Mouse (Mus musculus) stomach, embryonic 15.5 days (tissue): Measurements from ENCODE around the gene Ttc8. TPM values are rescaled to one million over a fixed set of nuclear protein-coding genes. Genes with fewer than 3 reads are reported as not detected.

Experiments used
- ATAC-seq: fragments of 200-750 bp; cut with Nextera tagmentation; 2 replicates; pipeline ENCODE4 v1.8.0; 2017; ENCODE audit warnings: low read depth, moderate number of reproducible peaks, moderate TSS enrichment; ENCODE audit not compliant: insufficient read depth, low FRiP score
- H3K27ac ChIP-seq: fragments of 300-500 bp; sonication (generic); 2 replicates; pipeline ENCODE4 v1.5.1; 2015; ENCODE audit warnings: mild to moderate bottlenecking, inconsistent platforms
- H3K27me3 ChIP-seq: fragments of 300-500 bp; sonication (generic); replicated peaks from 2 replicates; pipeline ENCODE4 v1.6.1; 2015; ENCODE audit warnings: inconsistent platforms
- H3K36me3 ChIP-seq: fragments of 300-500 bp; sonication (generic); 2 replicates; pipeline ENCODE4 v1.6.1; 2015; ENCODE audit warnings: inconsistent platforms
- H3K4me1 ChIP-seq: fragments of 300-500 bp; sonication (generic); 2 replicates; pipeline ENCODE4 v1.6.1; 2015; ENCODE audit warnings: inconsistent platforms
- H3K4me2 ChIP-seq: fragments of 300-500 bp; sonication (generic); 2 replicates; pipeline ENCODE4 v1.6.1; 2015; ENCODE audit warnings: mild to moderate bottlenecking, inconsistent platforms
- H3K4me3 ChIP-seq: fragments of 300-500 bp; sonication (generic); replicated peaks from 2 replicates; pipeline ENCODE4 v1.5.1; 2015; ENCODE audit warnings: inconsistent platforms
- H3K9ac ChIP-seq: fragments of 300-500 bp; sonication (generic); 2 replicates; pipeline ENCODE4 v1.6.1; 2015; ENCODE audit warnings: inconsistent platforms
- H3K9me3 ChIP-seq: fragments of 300-500 bp; sonication (generic); 2 replicates; pipeline ENCODE4 v1.6.1; 2016; ENCODE audit warnings: inconsistent platforms
- WGBS: fragments of 180-500 bp; shearing (Covaris S2); methylation state at CpG from one replicate; pipeline ENCODE4 v1.1.7; 2015; 5-methylcytosine and 5-hydroxymethylcytosine counted together
- polyA plus RNA-seq: library from polyadenylated mRNA; unstranded; fragments of >200 nt; fragmentation: Nextera tagmentation; extraction: Ambion mirVana; gene quantifications from 2 replicates; pipeline ENCODE4 v1.2.1, GENCODE M21; 2015

The Ttc8 gene
- polyA plus RNA-seq, 1 experiment from 2014 or later: 21.7 TPM

- no peak overlapping the region for H3K9ac ChIP-seq
- H3K4me3 ChIP-seq: no peak overlapping the region
- no peak for ATAC-seq
- WGBS: 72% methylated on average over 4 of the region's 4 CpGs
- H3K4me2 ChIP-seq: no peak overlapping the region
- H3K27me3 ChIP-seq: no peaks in the 10 kb centered on the region
- no peaks in the 10 kb centered on the region for H3K9me3 ChIP-seq
- no peak overlapping the region for H3K27ac ChIP-seq
- no peaks in the 10 kb centered on the region for H3K4me1 ChIP-seq
- H3K36me3 ChIP-seq: no peaks in the 10 kb centered on the region
Measured at GRCm38 (mm10) chr12:99003046-99003445, 82.7 kb downstream of the Ttc8 start.

- Histone ChIP-seq H3K4me2 (no peak overlapping the region), H3K36me3 (no peaks in the 10 kb centered on the region), H3K27ac (no peak overlapping the region), H3K9ac (no peak overlapping the region), H3K9me3 (no peaks in the 10 kb centered on the region), H3K4me1 (no peaks in the 10 kb centered on the region), H3K4me3 (no peak overlapping the region), H3K27me3 (no peaks in the 10 kb centered on the region)
- ATAC-seq: no peak
- 85% methylated on average over 2 of the region's 2 CpGs for WGBS
Measured at GRCm38 (mm10) chr12:99004752-99005151, 84.4 kb downstream of the Ttc8 start.

GRCm38 (mm10) chr12:99008786-99009185, 88.4 kb downstream of the Ttc8 start:
- Histone ChIP-seq H3K27me3 (no peaks in the 10 kb centered on the region), H3K4me2 (no peak overlapping the region), H3K4me3 (no peak overlapping the region), H3K9ac (no peak overlapping the region), H3K9me3 (no peaks in the 10 kb centered on the region), H3K27ac (no peak overlapping the region), H3K36me3 (no peaks in the 10 kb centered on the region), H3K4me1 (no peaks in the 10 kb centered on the region)
- no peak for ATAC-seq
- WGBS: 83% methylated on average over 1 of the region's 1 CpGs

- Histone ChIP-seq H3K4me3 (no peak overlapping the region), H3K27me3 (no peaks in the 10 kb centered on the region), H3K9me3 (no peaks in the 10 kb centered on the region), H3K27ac (no peak overlapping the region), H3K36me3 (no peaks in the 10 kb centered on the region), H3K4me2 (no peak overlapping the region), H3K9ac (no peak overlapping the region), H3K4me1 (no peaks in the 10 kb centered on the region)
- WGBS: 68% methylated on average over 4 of the region's 4 CpGs
- ATAC-seq: no peak
Measured at GRCm38 (mm10) chr12:99009430-99009829, 89.1 kb downstream of the Ttc8 start.

GRCm38 (mm10) chr12:99010044-99010443, 89.7 kb downstream of the Ttc8 start:
- no peak overlapping the region for H3K27ac ChIP-seq
- no peaks in the 10 kb centered on the region for H3K27me3 ChIP-seq
- WGBS: 77% methylated on average over 6 of the region's 6 CpGs
- no peak overlapping the region for H3K4me3 ChIP-seq
- no peak for ATAC-seq
- no peak overlapping the region for H3K4me2 ChIP-seq
- no peaks in the 10 kb centered on the region for H3K9me3 ChIP-seq
- no peaks in the 10 kb centered on the region for H3K4me1 ChIP-seq
- no peak overlapping the region for H3K9ac ChIP-seq
- H3K36me3 ChIP-seq: no peaks in the 10 kb centered on the region

- Histone ChIP-seq H3K4me1 (no peaks in the 10 kb centered on the region), H3K27ac (no peak overlapping the region), H3K9me3 (no peaks in the 10 kb centered on the region), H3K27me3 (no peaks in the 10 kb centered on the region), H3K4me2 (peak overlapping the region; percentile 8; the same call in 1 of the 2 replicates), H3K9ac (no peak overlapping the region), H3K36me3 (no peaks in the 10 kb centered on the region), H3K4me3 (no peak overlapping the region)
- WGBS: 15% methylated on average over 22 of the region's 22 CpGs
- no peak for ATAC-seq
Measured at GRCm38 (mm10) chr12:99011161-99011861, 90.9 kb downstream of the Ttc8 start.

- Histone ChIP-seq H3K9me3 (no peaks in the 10 kb centered on the region), H3K4me2 (no peak overlapping the region), H3K9ac (no peak overlapping the region), H3K27me3 (no peaks in the 10 kb centered on the region), H3K4me1 (no peaks in the 10 kb centered on the region), H3K4me3 (no peak overlapping the region), H3K27ac (no peak overlapping the region), H3K36me3 (no peaks in the 10 kb centered on the region)
- WGBS: 86% methylated on average over 4 of the region's 4 CpGs
- no peak for ATAC-seq
Measured at GRCm38 (mm10) chr12:99015870-99016269, 95.5 kb downstream of the Ttc8 start.

GRCm38 (mm10) chr12:99024430-99024960, 104.1 kb downstream of the Ttc8 start:
- no peak overlapping the region for H3K27ac ChIP-seq
- WGBS: 88% methylated on average over 6 of the region's 6 CpGs
- no peak overlapping the region for H3K9ac ChIP-seq
- no peak overlapping the region for H3K4me3 ChIP-seq
- no peak for ATAC-seq
- no peaks in the 10 kb centered on the region for H3K36me3 ChIP-seq
- no peak overlapping the region for H3K4me2 ChIP-seq
- no peaks in the 10 kb centered on the region for H3K4me1 ChIP-seq
- no peaks in the 10 kb centered on the region for H3K9me3 ChIP-seq
- H3K27me3 ChIP-seq: no peaks in the 10 kb centered on the region

GRCm38 (mm10) chr12:99026291-99026690, 105.9 kb downstream of the Ttc8 start:
- no peak for ATAC-seq
- WGBS: 77% methylated on average over 2 of the region's 2 CpGs

GRCm38 (mm10) chr12:99028665-99029064, 108.3 kb downstream of the Ttc8 start:
- ATAC-seq: no peak
- 34% methylated on average over 5 of the region's 5 CpGs for WGBS
- no peaks in the 10 kb centered on the region for H3K36me3 ChIP-seq
- H3K9me3 ChIP-seq: no peaks in the 10 kb centered on the region
- H3K27ac ChIP-seq: no peak overlapping the region
- no peak overlapping the region for H3K9ac ChIP-seq
- no peaks in the 10 kb centered on the region for H3K27me3 ChIP-seq
- no peak overlapping the region for H3K4me3 ChIP-seq
- no peak overlapping the region for H3K4me2 ChIP-seq
- no peaks in the 10 kb centered on the region for H3K4me1 ChIP-seq

More at GRCm38 (mm10) chr12:99026291-99026690, 105.9 kb downstream of the Ttc8 start:
- no peak overlapping the region for H3K4me2 ChIP-seq
- H3K4me3 ChIP-seq: no peak overlapping the region
- H3K4me1 ChIP-seq: no peaks in the 10 kb centered on the region
- no peaks in the 10 kb centered on the region for H3K36me3 ChIP-seq
- H3K9ac ChIP-seq: no peak overlapping the region
- H3K9me3 ChIP-seq: no peaks in the 10 kb centered on the region
- H3K27ac ChIP-seq: no peak overlapping the region
- H3K27me3 ChIP-seq: no peaks in the 10 kb centered on the region

- no peak for ATAC-seq
- no peaks in the 10 kb centered on the region for H3K27me3 ChIP-seq
- H3K4me3 ChIP-seq: no peak overlapping the region
- H3K4me2 ChIP-seq: no peak overlapping the region
- WGBS: 63% methylated on average over 1 of the region's 1 CpGs
- H3K36me3 ChIP-seq: no peaks in the 10 kb centered on the region
- no peaks in the 10 kb centered on the region for H3K9me3 ChIP-seq
- no peaks in the 10 kb centered on the region for H3K4me1 ChIP-seq
- no peak overlapping the region for H3K9ac ChIP-seq
- no peak overlapping the region for H3K27ac ChIP-seq
Measured at GRCm38 (mm10) chr12:99030022-99030421, 109.6 kb downstream of the Ttc8 start.
